Mouse (Mus musculus) midbrain, postnatal 0 days (tissue): Measurements from ENCODE around the gene Nap1l1. TPM values are rescaled to one million over a fixed set of nuclear protein-coding genes. Genes with fewer than 3 reads are reported as not detected.

ENCODE experiments used
- ATAC-seq: fragments of 200-750 bp; cut with Nextera tagmentation; 2 replicates; pipeline ENCODE4 v1.8.0; 2017; ENCODE audit warnings: moderate number of reproducible peaks, mild to moderate bottlenecking, moderate TSS enrichment, moderate library complexity; ENCODE audit not compliant: low FRiP score
- DNase-seq: peaks from one replicate; pipeline ENCODE4 v3.0.0-alpha.2; 2015; ENCODE audit warnings: low spot score
- H3K27ac ChIP-seq: fragments of 300-500 bp; sonication (generic); 2 replicates; pipeline ENCODE4 v1.5.1; 2014; ENCODE audit warnings: low read depth, mild to moderate bottlenecking, low read length, mixed read lengths
- H3K27me3 ChIP-seq: fragments of 300-500 bp; sonication (generic); 2 replicates; pipeline ENCODE4 v1.6.1; 2014; ENCODE audit warnings: low read length, control low read depth, mixed read lengths; ENCODE audit not compliant: insufficient read depth
- H3K36me3 ChIP-seq: fragments of 300-500 bp; sonication (generic); 2 replicates; pipeline ENCODE4 v1.6.1; 2014; ENCODE audit warnings: low read length, control low read depth, mixed read lengths; ENCODE audit not compliant: insufficient read depth
- H3K4me1 ChIP-seq: fragments of 300-500 bp; sonication (generic); 2 replicates; pipeline ENCODE4 v1.6.1; 2014; ENCODE audit warnings: mild to moderate bottlenecking, control low read depth, antibody characterized with exemption, low read length, mixed read lengths; ENCODE audit not compliant: insufficient read depth
- H3K4me2 ChIP-seq: fragments of 300-500 bp; sonication (generic); 2 replicates; pipeline ENCODE4 v1.6.1; 2014; ENCODE audit warnings: low read depth, mild to moderate bottlenecking, low read length, mixed read lengths; ENCODE audit not compliant: poor library complexity, severe bottlenecking
- H3K4me3 ChIP-seq: fragments of 300-500 bp; sonication (generic); 2 replicates; pipeline ENCODE4 v1.5.1; 2014; ENCODE audit warnings: low read depth, mild to moderate bottlenecking, low read length, moderate library complexity
- H3K9ac ChIP-seq: fragments of 300-500 bp; sonication (generic); replicated peaks from 2 replicates; pipeline ENCODE4 v1.6.1; 2014; ENCODE audit warnings: mild to moderate bottlenecking, low read length, moderate library complexity, mixed read lengths; ENCODE audit not compliant: poor library complexity, severe bottlenecking
- H3K9me3 ChIP-seq: fragments of 300-500 bp; sonication (generic); 2 replicates; pipeline ENCODE4 v1.6.1; 2016; ENCODE audit warnings: low read length, control low read depth
- CTCF ChIP-seq: IDR thresholded peaks from 2 replicates; pipeline ENCODE4 v1.5.1; 2016; ENCODE audit warnings: antibody characterized with exemption, mild to moderate bottlenecking
- WGBS: fragments of 180-500 bp; shearing (Covaris S2); extraction: QIAGEN DNeasy Blood & Tissue Kit; methylation state at CpG from one replicate; pipeline ENCODE4 v1.1.7; 2014; 5-methylcytosine and 5-hydroxymethylcytosine counted together
- polyA plus RNA-seq: library from polyadenylated mRNA; unstranded; fragments of >200 nt; fragmentation: Nextera tagmentation; extraction: Ambion mirVana; gene quantifications from 2 replicates; pipeline ENCODE4 v1.2.1, GENCODE M21; 2015
- total RNA-seq: library from RNA; depleted of rRNA; stranded (reverse); fragments of >200 nt; gene quantifications from 2 replicates; pipeline ENCODE4 v1.2.3, GENCODE M21; 2014

Gene Nap1l1
- total and polyA plus RNA-seq, 2 experiments from 2014 or later = 57.1 to 171 TPM

DNA sequence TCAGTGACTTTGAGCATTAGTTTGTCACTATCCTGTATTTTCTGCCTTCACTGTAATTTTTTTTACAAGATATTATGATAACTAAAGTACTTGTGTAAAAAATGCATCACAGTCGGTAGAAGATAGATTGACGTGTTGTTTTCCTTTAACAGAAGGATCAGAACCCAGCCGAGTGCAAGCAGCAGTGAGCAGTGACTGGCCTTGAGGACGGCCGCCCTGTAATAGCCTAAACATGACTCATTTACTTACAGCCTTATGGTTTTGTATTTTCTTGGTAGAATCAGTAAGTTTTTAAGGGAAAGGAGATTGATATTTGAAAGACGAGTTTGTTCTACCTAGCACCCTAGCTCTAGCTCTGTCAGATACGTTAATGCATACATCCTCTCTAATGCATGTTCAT, 22.9 kb downstream of the Nap1l1 start:
- TF ChIP-seq CTCF = no peak
- Histone ChIP-seq H3K9ac (no peak overlapping the region), H3K36me3 (peaks cover 36% of the 10 kb centered on the region), H3K4me3 (no peak overlapping the region), H3K27me3 (no peaks in the 10 kb centered on the region), H3K9me3 (no peaks in the 10 kb centered on the region), H3K4me2 (no peak overlapping the region), H3K27ac (no peak overlapping the region), H3K4me1 (no peaks in the 10 kb centered on the region)
- 92% methylated on average over 7 of the region's 7 CpGs for WGBS
- ATAC-seq (no peak), DNase-seq (no peak)

DNA sequence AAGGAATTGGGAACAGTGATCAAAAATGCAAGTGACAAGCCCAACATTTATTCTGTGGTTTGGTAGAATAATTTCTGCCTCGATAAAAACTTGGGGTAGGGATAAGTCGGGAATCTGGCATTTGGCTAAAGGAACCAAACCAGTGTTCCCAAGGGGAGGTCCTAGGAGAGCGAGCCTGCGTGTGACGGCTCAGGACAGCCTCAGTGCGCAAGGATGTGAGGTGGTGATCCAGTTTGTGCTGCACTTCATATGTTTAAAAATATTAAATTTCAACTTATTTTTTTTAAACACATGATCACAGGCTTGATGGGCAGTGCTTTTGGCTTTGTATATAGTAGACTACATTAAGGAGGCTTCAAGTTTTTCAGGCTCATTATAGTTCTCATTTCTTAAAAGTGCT, 26.9 kb downstream of the Nap1l1 start:
- WGBS = 72% methylated on average over 6 of the region's 6 CpGs
- no peaks in the 10 kb centered on the region for H3K27me3 ChIP-seq
- no peaks in the 10 kb centered on the region for H3K9me3 ChIP-seq
- DNase-seq = no peak
- no peak overlapping the region for H3K27ac ChIP-seq
- no peak overlapping the region for H3K9ac ChIP-seq
- no peak overlapping the region for H3K4me2 ChIP-seq
- no peak for ATAC-seq
- peaks cover 19% of the 10 kb centered on the region for H3K36me3 ChIP-seq
- H3K4me3 ChIP-seq = no peak overlapping the region
- TF ChIP-seq CTCF = no peak
- H3K4me1 ChIP-seq = no peaks in the 10 kb centered on the region

DNA sequence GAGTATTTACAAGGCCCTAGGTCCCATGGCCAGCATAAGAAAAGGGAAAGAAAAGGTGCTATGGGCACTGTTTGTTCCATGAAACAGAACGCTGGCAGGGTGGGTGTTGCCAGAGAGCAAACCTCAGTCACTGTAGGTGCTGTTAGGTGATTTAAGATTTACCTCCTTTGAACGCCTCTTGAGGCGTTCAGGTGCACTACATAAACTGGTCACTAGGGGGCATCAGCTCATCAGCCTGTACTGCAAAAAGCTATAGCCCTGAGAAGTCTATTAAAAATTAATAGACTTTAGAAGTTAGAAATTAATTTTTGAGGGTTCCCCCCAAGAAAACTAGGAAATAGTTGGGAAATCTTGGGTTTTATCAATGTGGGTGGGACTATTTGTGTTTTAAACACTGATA, 30.0 kb downstream of the Nap1l1 start:
- Histone ChIP-seq H3K4me2 (no peak overlapping the region), H3K36me3 (0 out of 2 replicates have a peak, but pooled peaks cover 9% of the 10 kb centered on the region), H3K9me3 (no peaks in the 10 kb centered on the region), H3K9ac (no peak overlapping the region), H3K27me3 (no peaks in the 10 kb centered on the region), H3K4me1 (no peaks in the 10 kb centered on the region), H3K4me3 (no peak overlapping the region), H3K27ac (no peak overlapping the region)
- peak; percentile 94 for TF ChIP-seq CTCF
- ATAC-seq = no peak
- peak; percentile 82 for DNase-seq
- 3% methylated on average over 3 of the region's 3 CpGs for WGBS

DNA sequence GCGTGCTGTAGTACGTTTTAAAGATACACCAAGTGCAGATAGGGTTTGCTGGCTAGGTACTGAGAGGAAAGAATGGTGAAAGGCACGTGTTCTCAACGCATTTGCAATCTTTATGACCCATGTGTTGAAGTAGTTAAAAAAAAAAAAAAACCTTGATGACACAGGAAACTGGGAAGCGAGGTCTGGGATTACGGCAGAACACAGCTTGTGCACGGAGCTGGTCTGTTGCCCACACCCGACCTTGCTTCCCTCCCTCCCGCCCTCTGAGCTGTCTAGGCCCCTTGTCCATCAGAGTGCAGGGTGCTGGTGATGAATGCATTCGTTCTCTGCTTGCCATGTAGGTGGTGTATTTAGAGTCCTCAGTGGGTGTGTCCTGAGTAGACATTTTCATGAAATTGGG, 30.7 kb downstream of the Nap1l1 start:
- Histone ChIP-seq H3K4me1 (no peaks in the 10 kb centered on the region), H3K4me2 (no peak overlapping the region), H3K9ac (no peak overlapping the region), H3K27ac (no peak overlapping the region), H3K27me3 (no peaks in the 10 kb centered on the region), H3K4me3 (no peak overlapping the region), H3K36me3 (0 out of 2 replicates have a peak, but pooled peaks cover 3% of the 10 kb centered on the region), H3K9me3 (no peaks in the 10 kb centered on the region)
- ATAC-seq (no peak), DNase-seq (no peak)
- no peak for TF ChIP-seq CTCF
- WGBS = 47% methylated on average over 10 of the region's 10 CpGs

DNA sequence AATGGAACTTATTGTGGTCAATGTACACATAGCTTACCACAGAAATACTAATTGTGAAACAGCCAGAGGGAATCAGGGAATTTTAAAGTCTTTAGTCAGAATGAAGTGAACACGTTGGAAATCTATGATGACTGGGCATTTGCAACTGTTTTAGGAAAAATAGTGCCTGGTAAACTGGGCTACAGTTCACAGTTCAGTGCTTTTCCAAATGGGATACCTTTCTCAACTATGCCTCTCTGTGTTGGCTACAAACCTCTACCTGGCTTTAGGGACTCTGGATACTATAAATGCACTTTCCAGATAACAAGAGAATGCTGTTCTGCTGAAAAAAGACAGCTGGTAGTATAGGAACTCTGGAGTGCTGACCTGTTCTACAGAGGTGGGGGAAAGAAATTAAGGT, 31.6 kb downstream of the Nap1l1 start:
- H3K4me1 ChIP-seq = no peaks in the 10 kb centered on the region
- H3K27me3 ChIP-seq = no peaks in the 10 kb centered on the region
- no peaks in the 10 kb centered on the region for H3K9me3 ChIP-seq
- ATAC-seq = no peak
- DNase-seq = no peak
- H3K9ac ChIP-seq = no peak overlapping the region
- no peaks in the 10 kb centered on the region for H3K36me3 ChIP-seq
- 79% methylated on average over 1 of the region's 1 CpGs for WGBS
- H3K27ac ChIP-seq = no peak overlapping the region
- no peak for TF ChIP-seq CTCF
- H3K4me3 ChIP-seq = no peak overlapping the region
- no peak overlapping the region for H3K4me2 ChIP-seq

DNA sequence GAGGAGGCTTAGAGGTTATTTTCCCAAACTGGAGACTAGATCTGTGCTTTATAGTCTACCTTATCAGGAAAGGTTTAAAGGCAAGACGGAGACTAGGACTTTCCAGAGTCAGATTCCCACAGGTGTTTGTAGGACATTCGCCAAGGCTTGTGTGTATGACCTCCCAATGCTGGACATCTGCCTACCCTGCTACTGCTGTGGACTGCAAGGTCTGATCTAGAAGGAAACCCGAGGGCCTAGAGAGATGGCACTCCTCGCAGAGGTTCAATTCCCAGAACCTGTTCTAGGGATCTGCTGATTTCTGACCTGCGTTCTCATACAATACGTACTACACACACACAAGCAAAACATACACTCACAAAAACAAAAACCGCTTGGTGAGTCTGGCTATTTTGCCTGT, 32.4 kb downstream of the Nap1l1 start:
- no peaks in the 10 kb centered on the region for H3K36me3 ChIP-seq
- WGBS = 60% methylated on average over 7 of the region's 7 CpGs

More for the DNA sequence above, 32.4 kb downstream of the Nap1l1 start:
- Histone ChIP-seq H3K4me2 (peak overlapping the region; percentile 91; the same call in 1 of the 2 replicates), H3K27ac (no peak overlapping the region), H3K27me3 (no peaks in the 10 kb centered on the region), H3K4me1 (no peaks in the 10 kb centered on the region), H3K9me3 (no peaks in the 10 kb centered on the region), H3K4me3 (peak overlapping the region; percentile 86; the same call in 1 of the 2 replicates), H3K9ac (no peak overlapping the region)
- no peak for ATAC-seq
- no peak for DNase-seq
- no peak for TF ChIP-seq CTCF
